Mouse (Mus musculus) forebrain, embryonic 15.5 days (tissue): ENCODE measurements around the gene Alox12e. TPM values are rescaled to one million over a fixed set of nuclear protein-coding genes. Genes with fewer than 3 reads are reported as not detected.

ENCODE experiments used
- ATAC-seq: fragments of 200-750 bp; cut with Nextera tagmentation; replicated peaks from 2 replicates; pipeline ENCODE4 v1.8.0; 2017; ENCODE audit warnings: mild to moderate bottlenecking, moderate TSS enrichment, moderate library complexity
- H3K27ac ChIP-seq: fragments of 300-500 bp; sonication (generic); replicated peaks from 2 replicates; pipeline ENCODE4 v1.5.1; 2015; ENCODE audit warnings: mild to moderate bottlenecking, inconsistent platforms
- H3K27me3 ChIP-seq: fragments of 300-500 bp; sonication (generic); 2 replicates; pipeline ENCODE4 v1.6.1; 2015; ENCODE audit warnings: inconsistent platforms
- H3K36me3 ChIP-seq: fragments of 300-500 bp; sonication (generic); 2 replicates; pipeline ENCODE4 v1.6.1; 2015; ENCODE audit warnings: mild to moderate bottlenecking, inconsistent platforms
- H3K4me1 ChIP-seq: fragments of 300-500 bp; sonication (generic); 2 replicates; pipeline ENCODE4 v1.6.1; 2015; ENCODE audit warnings: inconsistent platforms
- H3K4me2 ChIP-seq: fragments of 300-500 bp; sonication (generic); replicated peaks from 2 replicates; pipeline ENCODE4 v1.6.1; 2015; ENCODE audit warnings: mild to moderate bottlenecking, inconsistent platforms
- H3K4me3 ChIP-seq: fragments of 300-500 bp; sonication (generic); 2 replicates; pipeline ENCODE4 v1.5.1; 2015; ENCODE audit warnings: mild to moderate bottlenecking, inconsistent platforms
- H3K9ac ChIP-seq: fragments of 300-500 bp; sonication (generic); replicated peaks from 2 replicates; pipeline ENCODE4 v1.6.1; 2015; ENCODE audit warnings: mild to moderate bottlenecking, inconsistent platforms
- H3K9me3 ChIP-seq: fragments of 300-500 bp; sonication (generic); 2 replicates; pipeline ENCODE4 v1.6.1; 2016; ENCODE audit warnings: inconsistent platforms
- WGBS: fragments of 180-500 bp; shearing (Covaris S2); methylation state at CpG from one replicate; pipeline ENCODE4 v1.1.7; 2015; ENCODE audit warnings: mixed read lengths; 5-methylcytosine and 5-hydroxymethylcytosine counted together
- polyA plus RNA-seq: library from polyadenylated mRNA; unstranded; fragments of >200 nt; fragmentation: Nextera tagmentation; extraction: Ambion mirVana; gene quantifications from 2 replicates; pipeline ENCODE4 v1.2.1, GENCODE M21; 2015

The Alox12e gene
- polyA plus RNA-seq, 1 experiment from 2014 or later, result not detected

DNA sequence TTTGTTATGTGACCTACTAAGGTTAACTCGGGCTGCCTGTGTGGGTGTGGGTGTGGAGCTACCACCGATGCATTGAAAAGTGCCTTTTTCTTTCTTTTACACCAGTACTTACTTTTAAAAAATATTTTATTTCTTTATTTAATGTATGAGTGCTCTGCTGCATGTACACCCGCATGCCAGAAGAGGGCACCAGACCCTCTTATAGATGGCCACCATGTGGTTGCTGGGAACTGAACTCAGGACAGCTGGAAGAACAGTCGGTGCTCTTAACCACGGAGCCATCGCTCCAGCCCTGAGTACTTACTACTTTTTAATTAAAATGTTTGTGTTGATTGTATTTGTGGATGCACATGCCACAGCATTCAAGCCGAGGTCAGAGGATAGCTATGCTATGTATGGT is 8.6 kb downstream of the Alox12e start:
- 40% methylated on average over 7 of the region's 7 CpGs for WGBS
- Histone ChIP-seq H3K9me3 (no peaks in the 10 kb centered on the region), H3K4me1 (no peaks in the 10 kb centered on the region), H3K27me3 (no peaks in the 10 kb centered on the region), H3K27ac (no peak overlapping the region), H3K9ac (no peak overlapping the region), H3K36me3 (no peaks in the 10 kb centered on the region), H3K4me3 (no peak overlapping the region), H3K4me2 (no peak overlapping the region)
- no peak for ATAC-seq

DNA sequence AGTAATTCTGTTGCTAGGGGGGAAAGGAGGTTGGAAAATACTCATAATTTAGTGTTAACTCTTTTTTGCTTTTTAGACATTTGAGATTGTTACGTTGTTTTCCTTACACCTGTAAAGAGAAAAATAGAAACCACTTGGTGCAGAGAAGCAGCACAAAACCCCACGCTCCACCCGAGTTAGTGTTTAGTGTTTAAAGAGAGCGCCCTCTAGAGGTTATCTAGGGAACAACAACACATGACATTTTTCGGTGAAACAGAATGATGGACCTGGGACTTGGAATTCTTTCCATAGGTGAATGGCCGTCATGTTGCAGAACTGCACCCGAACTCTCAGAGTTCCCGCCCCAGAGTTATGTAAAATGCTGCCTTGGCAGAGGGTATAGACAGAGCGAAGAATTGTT is 13.1 kb downstream of the Alox12e start:
- H3K4me2 ChIP-seq, result no peak overlapping the region
- no peaks in the 10 kb centered on the region for H3K27me3 ChIP-seq
- H3K4me3 ChIP-seq, result no peak overlapping the region
- 25% methylated on average over 9 of the region's 9 CpGs for WGBS
- ATAC-seq, result no peak
- no peak overlapping the region for H3K27ac ChIP-seq
- H3K4me1 ChIP-seq, result no peaks in the 10 kb centered on the region
- no peaks in the 10 kb centered on the region for H3K9me3 ChIP-seq
- H3K9ac ChIP-seq, result no peak overlapping the region
- H3K36me3 ChIP-seq, result no peaks in the 10 kb centered on the region

GRCm38 (mm10) chr11:70308296-70308695 is 14.1 kb downstream of the Alox12e start:
- no peak overlapping the region for H3K4me2 ChIP-seq
- no peaks in the 10 kb centered on the region for H3K36me3 ChIP-seq
- H3K27ac ChIP-seq, result no peak overlapping the region
- H3K9me3 ChIP-seq, result no peaks in the 10 kb centered on the region
- no peak overlapping the region for H3K9ac ChIP-seq
- H3K4me1 ChIP-seq, result no peaks in the 10 kb centered on the region
- H3K4me3 ChIP-seq, result no peak overlapping the region
- WGBS, result 96% methylated on average over 2 of the region's 2 CpGs
- no peak for ATAC-seq
- H3K27me3 ChIP-seq, result no peaks in the 10 kb centered on the region

- no peaks in the 10 kb centered on the region for H3K36me3 ChIP-seq
- no peak overlapping the region for H3K27ac ChIP-seq
- H3K4me3 ChIP-seq, result no peak overlapping the region
- no peaks in the 10 kb centered on the region for H3K27me3 ChIP-seq
- no peak overlapping the region for H3K9ac ChIP-seq
- H3K9me3 ChIP-seq, result no peaks in the 10 kb centered on the region
- no peak for ATAC-seq
- WGBS, result 83% methylated on average over 7 of the region's 7 CpGs
- no peaks in the 10 kb centered on the region for H3K4me1 ChIP-seq
- no peak overlapping the region for H3K4me2 ChIP-seq
Observed at GRCm38 (mm10) chr11:70306159-70306558, 16.3 kb downstream of the Alox12e start.

- no peak for ATAC-seq
- H3K9ac ChIP-seq, result no peak overlapping the region
- H3K4me3 ChIP-seq, result no peak overlapping the region
- H3K9me3 ChIP-seq, result no peaks in the 10 kb centered on the region
- no peaks in the 10 kb centered on the region for H3K36me3 ChIP-seq
- H3K27me3 ChIP-seq, result no peaks in the 10 kb centered on the region
- WGBS, result 85% methylated on average over 4 of the region's 4 CpGs
- H3K27ac ChIP-seq, result no peak overlapping the region
- H3K4me1 ChIP-seq, result no peaks in the 10 kb centered on the region
- H3K4me2 ChIP-seq, result no peak overlapping the region
Observed at GRCm38 (mm10) chr11:70302293-70302692, 20.1 kb downstream of the Alox12e start.

GRCm38 (mm10) chr11:70297836-70298454 is 24.5 kb downstream of the Alox12e start:
- no peak overlapping the region for H3K4me2 ChIP-seq
- no peak overlapping the region for H3K9ac ChIP-seq
- no peak overlapping the region for H3K4me3 ChIP-seq
- no peaks in the 10 kb centered on the region for H3K9me3 ChIP-seq
- ATAC-seq, result no peak
- H3K27me3 ChIP-seq, result no peaks in the 10 kb centered on the region
- no peak overlapping the region; the same call in 1 of the 2 replicates for H3K27ac ChIP-seq
- H3K36me3 ChIP-seq, result no peaks in the 10 kb centered on the region
- H3K4me1 ChIP-seq, result no peaks in the 10 kb centered on the region
- 72% methylated on average over 12 of the region's 12 CpGs for WGBS

DNA sequence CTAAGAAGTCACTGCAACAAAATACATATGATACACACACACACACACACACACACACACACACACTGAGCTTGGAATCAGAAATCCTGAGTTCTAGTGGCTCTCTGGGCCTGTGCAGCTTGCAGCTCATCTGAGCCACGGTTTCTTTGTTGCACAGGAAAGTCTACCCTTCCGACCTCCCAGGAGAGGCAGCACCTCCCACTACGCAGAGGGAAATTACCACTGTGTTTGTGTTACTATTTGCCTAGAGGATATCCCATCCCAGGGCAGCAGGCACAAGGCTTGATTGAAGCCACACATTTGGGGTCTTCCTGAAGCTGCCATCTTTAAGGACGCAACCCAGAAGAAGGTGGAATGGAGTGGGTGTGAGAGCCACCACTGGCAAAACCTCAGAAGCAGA is 25.0 kb downstream of the Alox12e start:
- Histone ChIP-seq H3K4me3 (no peak overlapping the region), H3K27ac (no peak overlapping the region; the same call in 1 of the 2 replicates), H3K9me3 (no peaks in the 10 kb centered on the region), H3K9ac (no peak overlapping the region), H3K36me3 (no peaks in the 10 kb centered on the region), H3K4me2 (no peak overlapping the region), H3K27me3 (no peaks in the 10 kb centered on the region), H3K4me1 (no peaks in the 10 kb centered on the region)
- ATAC-seq, result no peak
- 64% methylated on average over 4 of the region's 4 CpGs for WGBS

- H3K4me3 ChIP-seq, result no peak overlapping the region
- WGBS, result 77% methylated on average over 6 of the region's 6 CpGs
- no peaks in the 10 kb centered on the region for H3K36me3 ChIP-seq
- no peak overlapping the region for H3K27ac ChIP-seq
- no peak overlapping the region for H3K4me2 ChIP-seq
- H3K9me3 ChIP-seq, result no peaks in the 10 kb centered on the region
- no peaks in the 10 kb centered on the region for H3K4me1 ChIP-seq
- H3K9ac ChIP-seq, result no peak overlapping the region
- no peak for ATAC-seq
- H3K27me3 ChIP-seq, result no peaks in the 10 kb centered on the region
Observed at GRCm38 (mm10) chr11:70293881-70294280, 28.5 kb downstream of the Alox12e start.

GRCm38 (mm10) chr11:70291235-70291634 is 31.2 kb downstream of the Alox12e start:
- no peaks in the 10 kb centered on the region for H3K9me3 ChIP-seq
- H3K4me2 ChIP-seq, result no peak overlapping the region
- WGBS, result 85% methylated on average over 6 of the region's 6 CpGs
- ATAC-seq, result no peak
- no peaks in the 10 kb centered on the region for H3K36me3 ChIP-seq
- no peaks in the 10 kb centered on the region for H3K4me1 ChIP-seq
- H3K9ac ChIP-seq, result no peak overlapping the region
- H3K27me3 ChIP-seq, result no peaks in the 10 kb centered on the region
- H3K4me3 ChIP-seq, result no peak overlapping the region
- H3K27ac ChIP-seq, result no peak overlapping the region

DNA sequence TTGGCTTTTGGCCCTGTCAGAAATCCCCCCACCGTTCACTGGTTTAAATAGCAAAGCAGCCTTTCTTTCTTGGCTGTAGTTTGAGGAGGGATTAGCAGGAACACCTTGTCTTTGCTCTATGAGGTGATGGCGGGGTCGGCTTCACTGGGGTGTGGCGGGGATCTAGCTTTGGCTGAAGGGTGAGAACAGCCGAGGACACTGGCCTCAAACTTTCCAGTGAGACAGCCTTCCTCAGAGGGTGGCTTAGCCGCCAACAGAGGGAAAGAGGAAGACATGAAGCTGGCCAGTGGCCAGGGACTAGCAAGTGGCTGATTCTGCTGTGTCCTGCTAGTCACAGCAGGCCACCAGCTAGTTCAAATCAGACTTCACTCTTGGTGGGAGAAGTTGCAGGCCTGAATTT is 33.2 kb downstream of the Alox12e start:
- H3K27ac ChIP-seq, result no peak overlapping the region
- 35% methylated on average over 6 of the region's 6 CpGs for WGBS

DNA sequence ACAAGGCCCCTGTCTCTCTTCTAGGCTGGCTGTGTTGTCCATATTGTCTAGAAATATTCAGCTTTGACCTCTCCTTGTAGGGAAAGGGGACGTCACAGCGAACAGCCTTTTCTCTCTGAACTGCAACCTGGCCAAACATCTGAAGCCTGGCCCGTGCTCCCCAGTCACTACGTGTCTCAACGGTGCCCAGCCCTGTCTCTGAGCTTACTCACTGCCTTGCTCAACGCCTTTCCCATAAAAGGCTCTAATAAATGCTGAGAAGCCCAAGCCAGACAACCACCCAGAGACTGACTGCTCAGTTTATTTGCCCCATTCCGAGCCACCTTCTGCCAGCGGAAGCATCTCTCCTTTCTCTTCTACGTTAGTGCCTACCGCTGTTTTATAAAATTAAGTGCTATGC is 34.3 kb downstream of the Alox12e start:
- H3K4me3 ChIP-seq, result no peak overlapping the region
- no peaks in the 10 kb centered on the region for H3K4me1 ChIP-seq
- H3K36me3 ChIP-seq, result no peaks in the 10 kb centered on the region
- ATAC-seq, result no peak
- H3K27ac ChIP-seq, result no peak overlapping the region
- no peak overlapping the region for H3K4me2 ChIP-seq
- H3K9ac ChIP-seq, result no peak overlapping the region
- WGBS, result 88% methylated on average over 10 of the region's 10 CpGs
- no peaks in the 10 kb centered on the region for H3K27me3 ChIP-seq
- H3K9me3 ChIP-seq, result no peaks in the 10 kb centered on the region

More for the DNA sequence above, 33.2 kb downstream of the Alox12e start:
- ATAC-seq, result no peak
- Histone ChIP-seq H3K4me1 (no peaks in the 10 kb centered on the region), H3K9ac (no peak overlapping the region), H3K27me3 (no peaks in the 10 kb centered on the region), H3K4me2 (no peak overlapping the region), H3K36me3 (no peaks in the 10 kb centered on the region), H3K9me3 (no peaks in the 10 kb centered on the region), H3K4me3 (no peak overlapping the region)

- Histone ChIP-seq H3K4me1 (no peaks in the 10 kb centered on the region), H3K9ac (no peak overlapping the region), H3K27ac (no peak overlapping the region), H3K4me2 (no peak overlapping the region), H3K27me3 (no peaks in the 10 kb centered on the region), H3K4me3 (no peak overlapping the region), H3K36me3 (no peaks in the 10 kb centered on the region), H3K9me3 (no peaks in the 10 kb centered on the region)
- 83% methylated on average over 5 of the region's 5 CpGs for WGBS
- ATAC-seq, result no peak
Observed at GRCm38 (mm10) chr11:70285686-70286085, 36.7 kb downstream of the Alox12e start.

- no peak for ATAC-seq
- H3K36me3 ChIP-seq, result no peaks in the 10 kb centered on the region
- no peak overlapping the region for H3K4me2 ChIP-seq
Observed at GRCm38 (mm10) chr11:70284757-70285156, 37.7 kb downstream of the Alox12e start.

More at GRCm38 (mm10) chr11:70284757-70285156, 37.7 kb downstream of the Alox12e start:
- Histone ChIP-seq H3K9ac (no peak overlapping the region), H3K27me3 (no peaks in the 10 kb centered on the region), H3K4me1 (no peaks in the 10 kb centered on the region), H3K4me3 (no peak overlapping the region), H3K27ac (no peak overlapping the region), H3K9me3 (no peaks in the 10 kb centered on the region)
- 89% methylated on average over 3 of the region's 3 CpGs for WGBS
